Mouse (Mus musculus): ENCODE data around the gene Galnt10.

DNA sequence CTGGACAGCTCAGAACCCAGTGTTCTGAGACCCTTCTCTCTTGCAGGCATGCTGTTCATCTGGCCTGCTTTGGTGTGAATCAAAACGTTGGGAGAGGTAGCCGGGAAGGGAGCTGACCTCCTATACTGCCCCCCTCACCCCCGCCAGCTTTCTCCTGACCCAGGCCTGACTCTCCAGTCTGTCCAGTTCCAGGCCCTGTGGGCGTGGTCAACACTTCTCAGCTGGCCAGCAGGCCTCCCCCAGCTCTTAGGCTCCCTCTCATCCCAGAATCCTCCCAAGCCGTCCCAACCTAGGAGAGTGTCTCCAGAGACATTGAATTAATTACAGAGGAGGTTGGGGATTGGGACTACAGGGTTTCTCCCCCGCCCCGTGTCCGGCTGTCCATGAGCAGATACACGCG lies 26.6 kb downstream of the Galnt10 start:
- no peak for TF ChIP-seq CTCF (IDR thresholded peaks at IDR 0.05; ENCODE audit: borderline replicate concordance, insufficient read depth, low read depth, low read length)
- TF ChIP-seq POLR2A (IDR thresholded peaks at IDR 0.05; ENCODE audit: borderline replicate concordance, insufficient read depth, low read length), result no peak

Measured in cerebellum, adult 2 months (tissue).